Mouse (Mus musculus): ENCODE results near the gene Simc1. TPM values are rescaled to one million over a fixed set of nuclear protein-coding genes. Genes with fewer than 3 reads are reported as not detected.

Gene Simc1
- 2.5 and 6.5 TPM in 2 replicates for polyA plus RNA-seq (2012; ENCODE audit: low replicate concordance)

GRCm38 (mm10) chr13:54503604-54504521 lies at the start of gene Simc1:
Gene Simc1 (plus strand): TSS chr13:54503779.

GRCm38 (mm10) chr13:54468098-54469011 lies 35.2 kb upstream of the Simc1 start, which contains the start of gene Thoc3:
Gene Thoc3 (minus strand): TSS chr13:54468849.

DNA sequence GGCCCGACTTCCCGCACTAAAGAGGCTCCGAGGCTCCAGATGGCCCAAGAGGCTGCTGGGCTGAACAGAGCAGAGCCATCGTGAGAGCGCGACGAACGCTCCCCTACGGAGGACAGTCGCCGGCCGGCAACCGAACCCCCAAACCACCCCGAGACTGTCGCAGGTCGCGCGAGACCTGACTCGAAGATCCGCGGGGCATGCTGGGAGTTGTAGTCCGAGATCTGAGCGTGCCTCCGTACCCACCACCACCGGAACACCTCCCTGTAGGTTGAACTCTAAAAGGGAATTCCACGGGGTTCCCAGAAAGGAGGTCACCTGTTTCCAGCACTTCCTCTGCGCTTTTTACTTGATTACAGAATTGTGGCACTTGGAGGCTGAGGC lies 61.6 kb downstream of the Simc1 start, which contains the start of gene 4833439L19Rik:
4833439L19Rik (minus strand) TSS at position 235 of the 381 bp plus-strand sequence.

DNA sequence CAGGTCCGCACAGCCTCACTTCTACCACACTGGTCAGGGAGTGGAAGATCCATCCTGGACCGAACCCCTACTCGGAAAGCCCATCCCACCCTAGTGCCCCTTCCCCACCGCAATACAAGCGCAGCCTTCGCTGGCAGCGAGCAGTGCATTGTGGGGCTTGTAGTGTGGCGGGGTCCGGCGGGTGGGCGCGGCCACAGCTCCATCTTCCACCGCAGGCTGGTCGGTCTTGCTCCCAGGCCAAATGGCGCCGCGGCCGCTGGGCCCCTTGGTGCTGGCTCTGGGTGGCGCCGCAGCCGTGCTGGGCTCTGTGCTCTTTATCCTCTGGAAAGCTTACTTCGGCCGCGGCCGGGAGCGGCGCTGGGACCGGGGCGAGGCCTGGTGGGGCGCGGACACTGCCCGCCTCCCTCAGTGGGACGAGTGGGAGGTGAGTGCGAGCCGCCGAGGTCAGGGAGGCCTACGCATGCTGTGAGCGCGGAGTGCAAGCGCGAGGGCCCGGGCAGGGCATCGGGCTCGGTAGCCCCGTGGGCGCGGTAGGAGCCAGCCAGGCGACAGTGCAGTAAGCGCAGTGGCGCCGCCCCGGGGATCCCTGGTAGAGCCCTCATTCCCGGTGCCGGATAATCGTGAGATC lies 71.4 kb downstream of the Simc1 start, which contains the start of gene Arl10:
Arl10 (plus strand) TSS at position 162 of the 628 bp plus-strand sequence.

GRCm38 (mm10) chr13:54589996-54590951 lies 86.7 kb downstream of the Simc1 start, which contains the start of the genes Nop16 and Higd2a:
Gene Nop16 (minus strand): TSS chr13:54590090.
Gene Higd2a (plus strand): TSS chr13:54590207.

Other genes with a start within 250 kb of the Simc1 start
- gene Cplx2, start 132.4 kb upstream of the Simc1 start, polyA plus RNA-seq (2012; ENCODE audit: low replicate concordance) = 5.4 and 10.9 TPM in 2 replicates
- 48.5 and 51.5 TPM in 2 replicates for gene Thoc3, start 34.9 kb upstream of the Simc1 start, polyA plus RNA-seq (2012; ENCODE audit: low replicate concordance)
- 33.1 and 35.0 TPM in 2 replicates for gene 4833439L19Rik, start 61.7 kb downstream of the Simc1 start, polyA plus RNA-seq (2012; ENCODE audit: low replicate concordance)
- gene Arl10, start 71.2 kb downstream of the Simc1 start, polyA plus RNA-seq (2012; ENCODE audit: low replicate concordance) = 16.0 and 34.8 TPM in 2 replicates
- 11.6 and 18.1 TPM in 2 replicates for gene Nop16, start 86.3 kb downstream of the Simc1 start, polyA plus RNA-seq (2012; ENCODE audit: low replicate concordance)
- 18.7 and 114 TPM in 2 replicates for gene Higd2a, start 86.4 kb downstream of the Simc1 start, polyA plus RNA-seq (2012; ENCODE audit: low replicate concordance)
- 37.1 and 61.7 TPM in 2 replicates for gene Cltb, start 107.6 kb downstream of the Simc1 start, polyA plus RNA-seq (2012; ENCODE audit: low replicate concordance)
- 19.3 and 19.8 TPM in 2 replicates for gene Faf2, start 118.0 kb downstream of the Simc1 start, polyA plus RNA-seq (2012; ENCODE audit: low replicate concordance)
- 531 and 756 TPM in 2 replicates for gene Rnf44, start 190.1 kb downstream of the Simc1 start, polyA plus RNA-seq (2012; ENCODE audit: low replicate concordance)
- gene Cdhr2, start 197.7 kb downstream of the Simc1 start, polyA plus RNA-seq (2012; ENCODE audit: low replicate concordance) = 0.02 TPM in 1 of 2 replicates, not detected in the other
- not detected in 2 replicates for gene Gprin1, start 246.1 kb downstream of the Simc1 start, polyA plus RNA-seq (2012; ENCODE audit: low replicate concordance)

Measured in hematopoietic multipotent progenitor cell, adult 10-12 weeks (in vitro differentiated cells).